Mouse (Mus musculus) Patski (cell line): ENCODE measurements around the gene Clcf1. TPM values are rescaled to one million over a fixed set of nuclear protein-coding genes. Genes with fewer than 3 reads are reported as not detected.

Experiments
- ATAC-seq: fragments of 100-300 bp; one replicate; pipeline ENCODE4 v1.8.0; 2021
- CTCF ChIA-PET: fragments of 350-600 bp; sonication (Branson Sonifier 250); formaldehyde crosslinking; loops from one replicate; lab custom pipeline; 2022; ENCODE audit warnings: inconsistent platforms; lab: Charles Lee
- POLR2A ChIA-PET: fragments of 350-600 bp; sonication (Branson Sonifier 250); formaldehyde crosslinking; loops from one replicate; lab custom pipeline; 2022; ENCODE audit warnings: antibody characterized with exemption, inconsistent platforms; lab: Charles Lee
- DNase-seq: peaks from one replicate; pipeline ENCODE4 v3.0.0-alpha.2; 2011; ENCODE audit warnings: low read depth, low spot score
- H3K27me3 ChIP-seq: fragments of 371-371 bp; one replicate; pipeline ENCODE4 v1.5.1; 2021
- CTCF ChIP-seq: fragments of 100-300 bp; IDR thresholded peaks from one replicate; pipeline ENCODE4 v1.5.1; 2021
- in situ Hi-C: fragments of 300-500 bp; cut with MboI; formaldehyde crosslinking; loops from 3 replicates; pipeline ENCODE4 v1.11.1; 2018; ENCODE audit warnings: low pct_unique_long_range_greater_than_20kb, mixed read lengths
- polyA plus RNA-seq: library from polyadenylated mRNA; unstranded; gene quantifications from one replicate; pipeline ENCODE4 v1.2.3, GENCODE M21; 2021

The Clcf1 gene
- polyA plus RNA-seq, 1 experiment from 2014 or later, result 122 TPM

GRCm38 (mm10) chr19:4257216-4257896, 43.3 kb downstream of the Clcf1 start:
- H3K27me3 ChIP-seq, result no peaks in the 10 kb centered on the region
- peak; percentile 91 for DNase-seq
- peak; percentile 85 for ATAC-seq
- CTCF ChIA-PET, result interaction anchor here (0.7 to 3.0 kb wide), 18 partner anchors 9 to 184 kb away, joined by 3 to 12 read pairs (median 4); partner anchors contain the start of genes Grk2 and Ssh3
- POLR2A ChIA-PET, result interaction anchor here (0.6 to 1.4 kb wide), 5 partner anchors 20 to 58 kb away, joined by 3 to 6 read pairs (median 4); partner anchors contain the start of gene Ankrd13d
- in situ Hi-C loops, result loop anchor here (5.0 to 10.0 kb wide), 2 partner anchors 55 to 157 kb away; no protein-coding TSS in a partner anchor
- peak; percentile 98 for TF ChIP-seq CTCF

- no peak for TF ChIP-seq CTCF
- ChIA-PET POLR2A (interaction anchor here (0.7 to 1.4 kb wide), 3 partner anchors 25 to 48 kb away, joined by 4 to 6 read pairs (median 4); partner anchors contain the start of gene Ankrd13d), CTCF (interaction anchor here (0.7 to 3.0 kb wide), 18 partner anchors 9 to 232 kb away, joined by 3 to 12 read pairs (median 4); partner anchors contain the start of genes Grk2 and Ssh3)
- DNase-seq, result no peak
- ATAC-seq, result peak; percentile 8
- H3K27me3 ChIP-seq, result no peaks in the 10 kb centered on the region
- in situ Hi-C loops, result loop anchor here (5.0 to 10.0 kb wide), 2 partner anchors 54 to 157 kb away; no protein-coding TSS in a partner anchor
Observed at GRCm38 (mm10) chr19:4257897-4258252, 43.8 kb downstream of the Clcf1 start.

GRCm38 (mm10) chr19:4261038-4261698, 47.1 kb downstream of the Clcf1 start:
- ATAC-seq, result no peak
- CTCF ChIA-PET, result interaction anchor here (1.2 to 1.5 kb wide), 2 partner anchors 23 to 54 kb away, joined by 3 to 4 read pairs; no protein-coding TSS in a partner anchor
- no peak for TF ChIP-seq CTCF
- no peaks in the 10 kb centered on the region for H3K27me3 ChIP-seq
- POLR2A ChIA-PET, result interaction anchor here (0.6 kb wide), 1 partner anchor 47 kb away, joined by 3 read pairs; the partner anchor contains the start of gene AC109138.7
- DNase-seq, result no peak
- in situ Hi-C loops, result no loop called here

- no peaks in the 10 kb centered on the region for H3K27me3 ChIP-seq
- ChIA-PET POLR2A (no interaction called here), CTCF (interaction anchor here (1.5 kb wide), 1 partner anchor 21 kb away, joined by 4 read pairs; no protein-coding TSS in a partner anchor)
- in situ Hi-C loops, result no loop called here
- ATAC-seq (no peak), DNase-seq (no peak)
- TF ChIP-seq CTCF, result no peak
Observed at GRCm38 (mm10) chr19:4262756-4263155, 48.7 kb downstream of the Clcf1 start.

- ATAC-seq, result no peak
Observed at GRCm38 (mm10) chr19:4263702-4264101, 49.7 kb downstream of the Clcf1 start.

GRCm38 (mm10) chr19:4264171-4264780, 50.2 kb downstream of the Clcf1 start:
- POLR2A ChIA-PET, result no interaction called here
- in situ Hi-C loops, result no loop called here
- ATAC-seq (no peak), DNase-seq (no peak)
- no peaks in the 10 kb centered on the region for H3K27me3 ChIP-seq
- no peak for TF ChIP-seq CTCF
- CTCF ChIA-PET, result interaction anchor here (1.0 to 1.6 kb wide), 3 partner anchors 19 to 69 kb away, joined by 3 to 5 read pairs (median 3); partner anchors contain the start of gene Ankrd13d

More at GRCm38 (mm10) chr19:4263702-4264101, 49.7 kb downstream of the Clcf1 start:
- DNase-seq, result no peak
- H3K27me3 ChIP-seq, result no peaks in the 10 kb centered on the region
- no peak for TF ChIP-seq CTCF
- CTCF ChIA-PET, result no interaction called here
- POLR2A ChIA-PET, result no interaction called here
- in situ Hi-C loops, result no loop called here

GRCm38 (mm10) chr19:4265956-4266355, 51.9 kb downstream of the Clcf1 start:
- no peak for TF ChIP-seq CTCF
- no peak for DNase-seq
- POLR2A ChIA-PET, result no interaction called here
- no peak for ATAC-seq
- CTCF ChIA-PET, result no interaction called here
- H3K27me3 ChIP-seq, result no peaks in the 10 kb centered on the region
- in situ Hi-C loops, result no loop called here

- ChIA-PET CTCF (interaction anchor here (0.7 to 1.9 kb wide), 6 partner anchors 11 to 157 kb away, joined by 3 to 6 read pairs (median 4); partner anchors contain the start of gene Ankrd13d), POLR2A (interaction anchor here (0.6 to 1.4 kb wide), 3 partner anchors 22 to 39 kb away, joined by 3 to 7 read pairs (median 6); no protein-coding TSS in a partner anchor)
- TF ChIP-seq CTCF, result no peak
- in situ Hi-C loops, result no loop called here
- peak; percentile 77 for ATAC-seq
- peak; percentile 31 for DNase-seq
- H3K27me3 ChIP-seq, result no peaks in the 10 kb centered on the region
Observed at GRCm38 (mm10) chr19:4268566-4269361, 54.7 kb downstream of the Clcf1 start, which contains the start of gene Ssh3. Gene Ssh3, minus strand, starts transcription at chr19:4269180.

- DNase-seq (no peak), ATAC-seq (no peak)
- ChIA-PET CTCF (interaction anchor here (1.3 to 1.9 kb wide), 2 partner anchors 12 to 32 kb away, joined by 6 read pairs; partner anchors contain the start of gene Ankrd13d), POLR2A (no interaction called here)
- in situ Hi-C loops, result no loop called here
- no peaks in the 10 kb centered on the region for H3K27me3 ChIP-seq
- TF ChIP-seq CTCF, result no peak
Observed at GRCm38 (mm10) chr19:4270187-4270586, 56.1 kb downstream of the Clcf1 start.
